Mouse (Mus musculus): ENCODE results near the gene Il4. TPM values are rescaled to one million over a fixed set of nuclear protein-coding genes. Genes with fewer than 3 reads are reported as not detected.

The Il4 gene
- polyA plus RNA-seq, 1 experiment from 2014 or later: 1.2 TPM

DNA sequence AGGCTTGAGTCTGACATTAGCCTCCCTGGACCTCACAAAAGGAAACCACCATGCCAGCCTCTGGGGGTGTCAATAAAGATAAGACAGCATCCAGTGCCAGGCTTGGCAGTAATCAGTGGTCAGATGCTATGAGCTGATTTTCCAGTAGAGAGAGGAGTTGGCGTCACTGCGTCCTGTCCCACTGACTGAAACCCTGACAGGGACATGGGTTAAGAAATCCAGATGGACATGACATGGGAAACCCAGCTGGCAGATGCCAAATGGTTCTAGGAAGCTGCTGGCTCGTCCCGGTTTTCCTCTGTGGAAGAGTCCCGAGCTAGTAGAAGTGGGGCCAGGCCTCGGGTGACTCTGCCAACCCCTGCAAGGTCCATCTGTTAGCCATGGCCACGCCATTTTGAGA lies 15.2 kb upstream of the Il4 start:
- Histone ChIP-seq H3K4me3 (ENCODE audit: low read depth, low read length) (no peak overlapping the region), H3K27ac (ENCODE audit: low read depth) (no peak overlapping the region), H3K4me2 (ENCODE audit: low read length) (no peak overlapping the region), H3K9ac (ENCODE audit: low read length) (no peak overlapping the region), H3K4me1 (replicated peaks; ENCODE audit: control insufficient read depth, insufficient read depth, low read length) (0 out of 2 replicates have a peak, but pooled peaks cover 7% of the 10 kb centered on the region), H3K9me3 (ENCODE audit: control insufficient read depth, low read length) (no peaks in the 10 kb centered on the region), H3K27me3 (replicated peaks; ENCODE audit: control insufficient read depth, insufficient read depth, low read length) (peaks cover 22% of the 10 kb centered on the region), H3K36me3 (ENCODE audit: control insufficient read depth, insufficient read depth, low read length) (no peaks in the 10 kb centered on the region)
- ATAC-seq (replicated peaks; ENCODE audit: low FRiP score, low TSS enrichment, low read depth) (no peak), DNase-seq (ENCODE audit: low spot score) (no peak)
- 85% methylated on average over 7 of the region's 7 CpGs for WGBS

DNA sequence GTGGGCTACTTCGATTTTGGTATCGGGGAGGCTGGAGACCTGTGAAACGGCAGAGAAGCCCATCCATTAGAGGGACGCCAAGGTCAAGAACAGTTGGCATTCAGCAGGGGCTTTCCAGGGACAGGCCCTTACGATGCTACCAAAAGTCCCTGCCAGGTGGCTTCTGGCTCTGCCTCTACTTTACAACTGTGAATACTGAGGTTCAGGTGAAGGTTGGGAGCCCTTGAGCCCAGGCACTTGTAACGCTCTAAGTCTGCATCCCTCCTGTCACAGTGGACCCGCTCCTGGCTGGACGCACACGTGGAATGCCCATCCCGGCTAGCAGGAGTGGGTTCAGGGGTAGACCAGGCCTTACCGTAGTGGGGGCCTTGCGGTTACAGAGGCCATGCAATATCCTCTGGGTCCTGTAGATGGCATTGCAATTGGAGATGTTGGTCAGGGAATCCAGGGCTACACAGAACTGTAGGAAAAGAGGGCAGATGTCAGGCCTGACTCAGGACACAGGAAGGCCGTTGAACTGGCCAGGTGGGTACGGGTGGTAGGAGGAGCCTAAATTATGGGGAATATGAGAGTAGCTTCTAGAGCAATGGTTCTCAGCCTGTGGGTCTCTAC lies 13.8 kb upstream of the Il4 start:
- ATAC-seq (replicated peaks; ENCODE audit: low FRiP score, low TSS enrichment, low read depth): no peak
- Histone ChIP-seq H3K4me1 (replicated peaks; ENCODE audit: control insufficient read depth, insufficient read depth, low read length) (0 out of 2 replicates have a peak, but pooled peaks cover 7% of the 10 kb centered on the region), H3K4me3 (ENCODE audit: low read depth, low read length) (no peak overlapping the region), H3K27ac (ENCODE audit: low read depth) (no peak overlapping the region), H3K36me3 (ENCODE audit: control insufficient read depth, insufficient read depth, low read length) (no peaks in the 10 kb centered on the region), H3K9me3 (ENCODE audit: control insufficient read depth, low read length) (no peaks in the 10 kb centered on the region), H3K4me2 (ENCODE audit: low read length) (no peak overlapping the region), H3K9ac (ENCODE audit: low read length) (no peak overlapping the region), H3K27me3 (replicated peaks; ENCODE audit: control insufficient read depth, insufficient read depth, low read length) (peaks cover 16% of the 10 kb centered on the region)
- 74% methylated on average over 14 of the region's 14 CpGs for WGBS
- no peak for DNase-seq (ENCODE audit: low spot score)

DNA sequence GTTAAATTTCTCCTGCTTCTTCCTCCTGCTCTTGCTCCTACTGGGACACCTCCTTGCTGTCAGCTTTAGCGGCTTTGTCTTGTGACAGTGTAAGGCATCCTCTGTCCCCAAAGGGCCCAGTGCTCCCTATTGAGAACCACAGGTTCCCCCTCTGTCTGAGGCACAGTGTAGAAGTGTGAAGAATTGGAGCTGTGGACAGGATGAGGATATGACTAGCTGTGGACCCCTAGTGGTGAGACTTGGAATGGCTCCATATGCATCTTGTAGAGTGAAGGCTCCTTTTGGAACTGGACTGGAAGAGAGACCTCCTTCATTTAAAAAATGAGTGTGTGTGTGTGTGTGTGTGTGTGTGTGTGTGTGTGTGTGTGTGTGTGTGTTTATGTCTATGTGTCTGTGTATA lies 9.4 kb upstream of the Il4 start:
- no peak overlapping the region for H3K4me3 ChIP-seq (ENCODE audit: low read depth, low read length)
- no peaks in the 10 kb centered on the region for H3K4me1 ChIP-seq (replicated peaks; ENCODE audit: control insufficient read depth, insufficient read depth, low read length)
- no peak overlapping the region for H3K4me2 ChIP-seq (ENCODE audit: low read length)
- no peak overlapping the region for H3K9ac ChIP-seq (ENCODE audit: low read length)
- ATAC-seq (replicated peaks; ENCODE audit: low FRiP score, low TSS enrichment, low read depth) (0 out of 2 replicates have a peak, but pooled peaks have one; percentile 64), DNase-seq (ENCODE audit: low spot score) (peak; percentile 86)
- no peak overlapping the region for H3K27ac ChIP-seq (ENCODE audit: low read depth)
- 9% methylated on average over 1 of the region's 1 CpGs for WGBS
- 0 out of 2 replicates have a peak, but pooled peaks cover 4% of the 10 kb centered on the region for H3K9me3 ChIP-seq (ENCODE audit: control insufficient read depth, low read length)
- no peaks in the 10 kb centered on the region for H3K27me3 ChIP-seq (replicated peaks; ENCODE audit: control insufficient read depth, insufficient read depth, low read length)
- H3K36me3 ChIP-seq (ENCODE audit: control insufficient read depth, insufficient read depth, low read length): no peaks in the 10 kb centered on the region

DNA sequence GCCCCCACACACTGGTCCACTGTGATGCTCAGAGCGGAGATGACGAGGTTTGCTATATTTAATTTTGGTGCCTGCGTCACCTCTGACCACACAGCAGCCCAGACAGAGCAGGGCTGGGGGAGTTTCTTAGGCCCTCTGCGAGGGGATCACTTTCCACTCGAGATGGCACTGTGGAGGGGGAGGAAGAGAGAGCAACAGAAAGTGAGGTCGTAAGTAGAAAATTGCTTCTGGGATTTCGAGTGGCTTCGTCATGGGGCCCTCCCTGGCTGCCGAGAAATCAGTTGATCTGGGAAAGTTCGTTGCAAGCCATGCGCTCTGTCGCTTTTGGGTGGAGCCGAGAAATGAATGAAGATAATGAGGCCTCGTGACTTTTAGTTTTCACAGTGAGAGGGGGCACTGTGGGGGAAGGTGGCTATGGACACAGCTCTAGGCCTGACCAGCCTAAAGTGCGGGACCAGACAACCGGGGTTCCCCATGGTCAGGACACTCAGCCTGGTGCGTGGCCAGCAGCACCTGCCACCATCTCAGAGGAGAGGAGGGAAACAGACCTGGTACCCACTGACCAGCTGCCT lies 8.4 kb upstream of the Il4 start:
- ATAC-seq (replicated peaks; ENCODE audit: low FRiP score, low TSS enrichment, low read depth) (no peak), DNase-seq (ENCODE audit: low spot score) (no peak)
- H3K27ac ChIP-seq (ENCODE audit: low read depth): no peak overlapping the region
- no peak overlapping the region for H3K9ac ChIP-seq (ENCODE audit: low read length)
- H3K36me3 ChIP-seq (ENCODE audit: control insufficient read depth, insufficient read depth, low read length): no peaks in the 10 kb centered on the region
- no peak overlapping the region for H3K4me3 ChIP-seq (ENCODE audit: low read depth, low read length)
- H3K4me1 ChIP-seq (replicated peaks; ENCODE audit: control insufficient read depth, insufficient read depth, low read length): no peaks in the 10 kb centered on the region
- no peaks in the 10 kb centered on the region for H3K27me3 ChIP-seq (replicated peaks; ENCODE audit: control insufficient read depth, insufficient read depth, low read length)
- H3K9me3 ChIP-seq (ENCODE audit: control insufficient read depth, low read length): 0 out of 2 replicates have a peak, but pooled peaks cover 4% of the 10 kb centered on the region
- WGBS: 74% methylated on average over 17 of the region's 17 CpGs
- H3K4me2 ChIP-seq (ENCODE audit: low read length): no peak overlapping the region

DNA sequence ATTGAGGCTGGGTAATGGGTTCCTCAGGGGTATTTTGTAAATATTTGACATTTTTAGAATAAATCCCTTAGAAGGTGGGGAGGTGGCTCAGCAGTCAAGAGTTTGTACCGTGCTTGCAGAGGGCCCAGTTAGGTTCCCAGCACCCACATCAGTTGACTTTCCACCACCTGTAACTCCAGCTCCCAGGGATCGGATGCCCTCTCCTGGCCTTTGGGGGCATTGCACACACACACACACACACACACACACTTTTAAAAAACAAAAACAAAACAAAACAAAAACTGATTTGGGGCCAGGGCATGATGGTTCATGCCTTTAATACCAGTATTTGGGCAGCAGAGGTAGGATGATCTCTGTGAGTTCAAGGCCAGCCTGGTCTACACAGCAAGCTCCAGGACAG lies 5.7 kb upstream of the Il4 start:
- 0 out of 2 replicates have a peak, but pooled peaks cover 4% of the 10 kb centered on the region for H3K9me3 ChIP-seq (ENCODE audit: control insufficient read depth, low read length)
- no peaks in the 10 kb centered on the region for H3K36me3 ChIP-seq (ENCODE audit: control insufficient read depth, insufficient read depth, low read length)
- 93% methylated on average over 2 of the region's 2 CpGs for WGBS
- H3K4me1 ChIP-seq (replicated peaks; ENCODE audit: control insufficient read depth, insufficient read depth, low read length): no peaks in the 10 kb centered on the region
- DNase-seq (ENCODE audit: low spot score): no peak
- H3K4me2 ChIP-seq (ENCODE audit: low read length): no peak overlapping the region
- H3K27ac ChIP-seq (ENCODE audit: low read depth): no peak overlapping the region
- no peak overlapping the region for H3K4me3 ChIP-seq (ENCODE audit: low read depth, low read length)
- ATAC-seq (replicated peaks; ENCODE audit: low FRiP score, low TSS enrichment, low read depth): no peak
- H3K27me3 ChIP-seq (replicated peaks; ENCODE audit: control insufficient read depth, insufficient read depth, low read length): no peaks in the 10 kb centered on the region
- no peak overlapping the region for H3K9ac ChIP-seq (ENCODE audit: low read length)

DNA sequence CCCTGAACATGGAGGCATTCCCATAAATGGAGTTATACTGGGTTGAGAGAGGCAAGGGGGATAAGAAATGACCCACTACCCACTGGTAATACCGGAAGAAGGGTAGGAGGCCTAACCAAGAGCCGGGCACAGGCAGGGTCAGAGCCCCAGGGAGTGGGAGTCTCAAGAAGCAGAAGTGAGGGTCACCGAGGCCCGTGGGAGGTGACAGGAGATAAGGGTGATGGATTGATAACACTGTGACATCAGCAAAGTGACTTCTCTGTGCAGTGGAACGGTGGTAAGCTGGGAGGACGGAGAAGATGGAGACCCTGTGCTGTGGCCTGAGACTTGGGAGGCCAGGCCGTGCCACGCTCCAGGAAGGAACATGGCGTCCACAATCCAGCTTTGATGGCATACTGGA lies 5.1 kb upstream of the Il4 start:
- no peak overlapping the region for H3K4me3 ChIP-seq (ENCODE audit: low read depth, low read length)
- WGBS: 83% methylated on average over 9 of the region's 9 CpGs
- no peaks in the 10 kb centered on the region for H3K4me1 ChIP-seq (replicated peaks; ENCODE audit: control insufficient read depth, insufficient read depth, low read length)
- ATAC-seq (replicated peaks; ENCODE audit: low FRiP score, low TSS enrichment, low read depth) (no peak), DNase-seq (ENCODE audit: low spot score) (no peak)
- no peaks in the 10 kb centered on the region for H3K27me3 ChIP-seq (replicated peaks; ENCODE audit: control insufficient read depth, insufficient read depth, low read length)
- H3K4me2 ChIP-seq (ENCODE audit: low read length): no peak overlapping the region
- no peak overlapping the region for H3K27ac ChIP-seq (ENCODE audit: low read depth)
- no peaks in the 10 kb centered on the region for H3K36me3 ChIP-seq (ENCODE audit: control insufficient read depth, insufficient read depth, low read length)
- H3K9me3 ChIP-seq (ENCODE audit: control insufficient read depth, low read length): 0 out of 2 replicates have a peak, but pooled peaks cover 4% of the 10 kb centered on the region
- H3K9ac ChIP-seq (ENCODE audit: low read length): no peak overlapping the region

DNA sequence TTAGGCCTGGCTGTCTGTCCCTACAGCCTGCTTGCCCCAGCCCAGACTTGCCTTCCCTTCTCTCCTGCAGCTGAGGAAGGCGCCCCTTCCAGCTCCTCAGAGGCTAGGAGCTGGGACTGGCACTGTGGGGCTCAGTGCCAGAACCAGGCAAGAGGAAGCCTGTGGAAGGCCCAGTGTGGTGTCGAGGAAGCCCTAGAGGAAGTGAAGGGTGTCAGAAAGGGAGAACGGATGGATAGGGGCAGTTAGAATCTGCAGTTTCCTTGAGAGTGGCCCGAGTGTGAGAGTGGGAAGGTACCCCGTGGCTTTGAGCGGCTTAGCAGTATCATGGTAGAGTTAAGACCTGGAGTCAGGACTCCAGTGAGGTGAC lies 4.0 kb upstream of the Il4 start:
- 73% methylated on average over 6 of the region's 6 CpGs for WGBS
- no peak overlapping the region for H3K27ac ChIP-seq (ENCODE audit: low read depth)
- no peaks in the 10 kb centered on the region for H3K4me1 ChIP-seq (replicated peaks; ENCODE audit: control insufficient read depth, insufficient read depth, low read length)
- ATAC-seq (replicated peaks; ENCODE audit: low FRiP score, low TSS enrichment, low read depth) (no peak), DNase-seq (ENCODE audit: low spot score) (no peak)
- no peaks in the 10 kb centered on the region for H3K27me3 ChIP-seq (replicated peaks; ENCODE audit: control insufficient read depth, insufficient read depth, low read length)
- no peaks in the 10 kb centered on the region for H3K36me3 ChIP-seq (ENCODE audit: control insufficient read depth, insufficient read depth, low read length)
- 0 out of 2 replicates have a peak, but pooled peaks cover 4% of the 10 kb centered on the region for H3K9me3 ChIP-seq (ENCODE audit: control insufficient read depth, low read length)
- H3K4me3 ChIP-seq (ENCODE audit: low read depth, low read length): no peak overlapping the region
- no peak overlapping the region for H3K9ac ChIP-seq (ENCODE audit: low read length)
- no peak overlapping the region for H3K4me2 ChIP-seq (ENCODE audit: low read length)

DNA sequence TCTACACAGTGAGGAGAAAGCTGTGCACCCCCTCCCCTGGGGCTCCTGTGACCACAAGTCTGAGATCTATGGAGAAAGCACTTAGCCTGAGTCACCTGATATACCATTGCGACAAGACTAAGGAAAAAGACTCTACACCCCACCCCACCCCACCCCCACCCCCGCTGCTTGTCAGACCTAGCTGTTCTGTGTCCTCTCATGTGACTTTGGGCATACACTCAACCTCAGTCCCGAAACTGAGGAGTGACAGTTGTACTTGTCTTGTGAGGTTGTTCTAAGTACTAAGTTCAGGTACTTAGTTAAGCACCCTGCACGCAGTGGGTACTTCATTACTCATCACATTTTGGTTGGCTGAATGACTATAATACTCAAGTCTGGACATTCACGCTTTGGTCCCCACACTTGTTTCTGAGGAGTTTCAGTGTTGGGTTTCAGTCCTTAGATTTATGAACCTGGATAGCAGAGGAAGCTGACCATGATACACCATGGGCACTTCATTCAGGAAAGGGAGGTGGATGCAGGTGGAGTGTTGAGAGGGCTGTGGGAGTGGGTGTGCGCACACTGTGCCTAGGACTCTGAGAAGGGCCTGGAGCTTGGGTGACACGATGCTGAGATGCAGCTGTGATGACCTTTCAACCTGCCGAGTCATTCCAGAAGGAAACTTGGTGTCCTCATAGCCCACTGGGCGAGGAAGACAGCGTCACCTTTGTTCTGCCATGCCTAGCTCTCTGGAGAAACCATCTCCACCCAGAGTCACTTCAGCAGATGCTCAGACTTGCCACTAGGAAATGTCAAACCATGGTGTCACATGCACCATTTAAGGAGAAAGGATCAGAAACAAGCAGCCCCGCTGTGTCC lies 3.3 kb upstream of the Il4 start:
- H3K9ac ChIP-seq (ENCODE audit: low read length): no peak overlapping the region
- H3K4me3 ChIP-seq (ENCODE audit: low read depth, low read length): no peak overlapping the region
- ATAC-seq (replicated peaks; ENCODE audit: low FRiP score, low TSS enrichment, low read depth) (no peak), DNase-seq (ENCODE audit: low spot score) (no peak)
- H3K27me3 ChIP-seq (replicated peaks; ENCODE audit: control insufficient read depth, insufficient read depth, low read length): no peaks in the 10 kb centered on the region
- 0 out of 2 replicates have a peak, but pooled peaks cover 4% of the 10 kb centered on the region for H3K9me3 ChIP-seq (ENCODE audit: control insufficient read depth, low read length)
- no peaks in the 10 kb centered on the region for H3K4me1 ChIP-seq (replicated peaks; ENCODE audit: control insufficient read depth, insufficient read depth, low read length)
- no peak overlapping the region for H3K4me2 ChIP-seq (ENCODE audit: low read length)
- H3K27ac ChIP-seq (ENCODE audit: low read depth): no peak overlapping the region
- WGBS: 83% methylated on average over 11 of the region's 11 CpGs
- no peaks in the 10 kb centered on the region for H3K36me3 ChIP-seq (ENCODE audit: control insufficient read depth, insufficient read depth, low read length)
